Mouse (Mus musculus): ENCODE results near the gene Dmrt3. TPM values are rescaled to one million over a fixed set of nuclear protein-coding genes. Genes with fewer than 3 reads are reported as not detected.

Dmrt3 gene
- polyA plus RNA-seq, 1 experiment from 2014 or later: 21.8 TPM

- WGBS: 0% methylated on average over 4 of the region's 4 CpGs
- Histone ChIP-seq H3K9me3 (ENCODE audit: control insufficient read depth, low read length) (no peaks in the 10 kb centered on the region), H3K36me3 (ENCODE audit: control insufficient read depth, insufficient read depth, low read length) (no peaks in the 10 kb centered on the region), H3K27me3 (ENCODE audit: control insufficient read depth, insufficient read depth, low read length) (peaks cover 28% of the 10 kb centered on the region), H3K27ac (ENCODE audit: low read depth, low read length) (peak overlapping the region; percentile 62), H3K4me3 (ENCODE audit: low read depth, low read length) (no peak overlapping the region), H3K4me2 (ENCODE audit: low read depth, low read length, severe bottlenecking) (no peak overlapping the region), H3K9ac (ENCODE audit: low read length) (no peak overlapping the region), H3K4me1 (replicated peaks; ENCODE audit: control insufficient read depth, insufficient read depth, low read length) (0 out of 2 replicates have a peak, but pooled peaks cover 3% of the 10 kb centered on the region)
- DNase-seq (ENCODE audit: low spot score): no peak
- ATAC-seq (replicated peaks; ENCODE audit: low FRiP score): peak; percentile 88
These were observed 11.5 kb upstream of the Dmrt3 start for GRCm38 (mm10) chr19:25598626-25599025.

GRCm38 (mm10) chr19:25601966-25602365, 8.1 kb upstream of the Dmrt3 start:
- Histone ChIP-seq H3K36me3 (ENCODE audit: control insufficient read depth, insufficient read depth, low read length) (no peaks in the 10 kb centered on the region), H3K27ac (ENCODE audit: low read depth, low read length) (no peak overlapping the region), H3K9me3 (ENCODE audit: control insufficient read depth, low read length) (no peaks in the 10 kb centered on the region), H3K27me3 (ENCODE audit: control insufficient read depth, insufficient read depth, low read length) (peaks cover 49% of the 10 kb centered on the region), H3K9ac (ENCODE audit: low read length) (no peak overlapping the region), H3K4me1 (replicated peaks; ENCODE audit: control insufficient read depth, insufficient read depth, low read length) (peaks cover 13% of the 10 kb centered on the region), H3K4me2 (ENCODE audit: low read depth, low read length, severe bottlenecking) (no peak overlapping the region), H3K4me3 (ENCODE audit: low read depth, low read length) (no peak overlapping the region)
- no peak for DNase-seq (ENCODE audit: low spot score)
- ATAC-seq (replicated peaks; ENCODE audit: low FRiP score): no peak
- 4% methylated on average over 8 of the region's 8 CpGs for WGBS

- H3K9ac ChIP-seq (ENCODE audit: low read length): no peak overlapping the region
- peak overlapping the region; percentile 82 for H3K27ac ChIP-seq (ENCODE audit: low read depth, low read length)
- H3K27me3 ChIP-seq (ENCODE audit: control insufficient read depth, insufficient read depth, low read length): peaks cover 66% of the 10 kb centered on the region
- peak overlapping the region; percentile 53; the same call in 1 of the 2 replicates for H3K4me2 ChIP-seq (ENCODE audit: low read depth, low read length, severe bottlenecking)
- ATAC-seq (replicated peaks; ENCODE audit: low FRiP score) (peak; percentile 68), DNase-seq (ENCODE audit: low spot score) (peak; percentile 80)
- H3K4me3 ChIP-seq (ENCODE audit: low read depth, low read length): no peak overlapping the region
- H3K9me3 ChIP-seq (ENCODE audit: control insufficient read depth, low read length): no peaks in the 10 kb centered on the region
- under 1% methylated on average over 21 of the region's 21 CpGs for WGBS
- no peaks in the 10 kb centered on the region for H3K36me3 ChIP-seq (ENCODE audit: control insufficient read depth, insufficient read depth, low read length)
- H3K4me1 ChIP-seq (replicated peaks; ENCODE audit: control insufficient read depth, insufficient read depth, low read length): peaks cover 27% of the 10 kb centered on the region
These were observed 2.5 kb upstream of the Dmrt3 start for GRCm38 (mm10) chr19:25607461-25608205.

GRCm38 (mm10) chr19:25608206-25608580, 1.9 kb upstream of the Dmrt3 start:
- H3K9ac ChIP-seq (ENCODE audit: low read length): peak overlapping the region; percentile 91
- H3K4me1 ChIP-seq (replicated peaks; ENCODE audit: control insufficient read depth, insufficient read depth, low read length): peaks cover 26% of the 10 kb centered on the region
- 1% methylated on average over 7 of the region's 7 CpGs for WGBS
- peak overlapping the region; percentile 81 for H3K27ac ChIP-seq (ENCODE audit: low read depth, low read length)
- H3K4me3 ChIP-seq (ENCODE audit: low read depth, low read length): no peak overlapping the region; the same call in 1 of the 2 replicates
- H3K9me3 ChIP-seq (ENCODE audit: control insufficient read depth, low read length): no peaks in the 10 kb centered on the region
- no peaks in the 10 kb centered on the region for H3K36me3 ChIP-seq (ENCODE audit: control insufficient read depth, insufficient read depth, low read length)
- ATAC-seq (replicated peaks; ENCODE audit: low FRiP score): peak; percentile 31
- peak overlapping the region; percentile 57; the same call in 1 of the 2 replicates for H3K4me2 ChIP-seq (ENCODE audit: low read depth, low read length, severe bottlenecking)
- peak; percentile 53 for DNase-seq (ENCODE audit: low spot score)
- peaks cover 65% of the 10 kb centered on the region for H3K27me3 ChIP-seq (ENCODE audit: control insufficient read depth, insufficient read depth, low read length)

GRCm38 (mm10) chr19:25608961-25609850, 895 bp upstream of the Dmrt3 start:
- Histone ChIP-seq H3K4me1 (replicated peaks; ENCODE audit: control insufficient read depth, insufficient read depth, low read length) (peaks cover 24% of the 10 kb centered on the region), H3K9ac (ENCODE audit: low read length) (peak overlapping the region; percentile 91), H3K27ac (ENCODE audit: low read depth, low read length) (peak overlapping the region; percentile 88), H3K27me3 (ENCODE audit: control insufficient read depth, insufficient read depth, low read length) (peaks cover 70% of the 10 kb centered on the region), H3K9me3 (ENCODE audit: control insufficient read depth, low read length) (no peaks in the 10 kb centered on the region), H3K4me2 (ENCODE audit: low read depth, low read length, severe bottlenecking) (peak overlapping the region; percentile 57), H3K36me3 (ENCODE audit: control insufficient read depth, insufficient read depth, low read length) (no peaks in the 10 kb centered on the region), H3K4me3 (ENCODE audit: low read depth, low read length) (peak overlapping the region; percentile 65)
- under 1% methylated on average over 33 of the region's 33 CpGs for WGBS
- no peak for ATAC-seq (replicated peaks; ENCODE audit: low FRiP score)
- no peak for DNase-seq (ENCODE audit: low spot score)

- H3K4me2 ChIP-seq (ENCODE audit: low read depth, low read length, severe bottlenecking): peak overlapping the region; percentile 57
- peaks cover 67% of the 10 kb centered on the region for H3K27me3 ChIP-seq (ENCODE audit: control insufficient read depth, insufficient read depth, low read length)
- peaks cover 24% of the 10 kb centered on the region for H3K4me1 ChIP-seq (replicated peaks; ENCODE audit: control insufficient read depth, insufficient read depth, low read length)
- no peaks in the 10 kb centered on the region for H3K36me3 ChIP-seq (ENCODE audit: control insufficient read depth, insufficient read depth, low read length)
- under 1% methylated on average over 42 of the region's 71 CpGs for WGBS
- peak overlapping the region; percentile 88 for H3K27ac ChIP-seq (ENCODE audit: low read depth, low read length)
- DNase-seq (ENCODE audit: low spot score) (peak; percentile 80), ATAC-seq (replicated peaks; ENCODE audit: low FRiP score) (peak; percentile 59)
- peak overlapping the region; percentile 65 for H3K4me3 ChIP-seq (ENCODE audit: low read depth, low read length)
- peak overlapping the region; percentile 91 for H3K9ac ChIP-seq (ENCODE audit: low read length)
- no peaks in the 10 kb centered on the region for H3K9me3 ChIP-seq (ENCODE audit: control insufficient read depth, low read length)
These were observed 460 bp downstream of the Dmrt3 start for GRCm38 (mm10) chr19:25610411-25611111.

GRCm38 (mm10) chr19:25611116-25611515, 1.0 kb downstream of the Dmrt3 start:
- Histone ChIP-seq H3K4me1 (replicated peaks; ENCODE audit: control insufficient read depth, insufficient read depth, low read length) (peaks cover 19% of the 10 kb centered on the region), H3K4me3 (ENCODE audit: low read depth, low read length) (peak overlapping the region; percentile 65), H3K9me3 (ENCODE audit: control insufficient read depth, low read length) (no peaks in the 10 kb centered on the region), H3K27me3 (ENCODE audit: control insufficient read depth, insufficient read depth, low read length) (peaks cover 67% of the 10 kb centered on the region), H3K9ac (ENCODE audit: low read length) (peak overlapping the region; percentile 91), H3K27ac (ENCODE audit: low read depth, low read length) (peak overlapping the region; percentile 88), H3K36me3 (ENCODE audit: control insufficient read depth, insufficient read depth, low read length) (no peaks in the 10 kb centered on the region), H3K4me2 (ENCODE audit: low read depth, low read length, severe bottlenecking) (peak overlapping the region; percentile 57)
- WGBS: under 1% methylated on average over 32 of the region's 42 CpGs
- ATAC-seq (replicated peaks; ENCODE audit: low FRiP score) (no peak), DNase-seq (ENCODE audit: low spot score) (no peak)
